Mouse (Mus musculus): ENCODE measurements around the gene Hmcn1.

GRCm38 (mm10) chr1:150593614-150594013 is 399.6 kb downstream of the Hmcn1 start:
- TF ChIP-seq CEBPB (IDR thresholded peaks at IDR 0.05; ENCODE audit: low read depth) (no peak), CTCF (IDR thresholded peaks at IDR 0.05; ENCODE audit: control insufficient read depth, insufficient read depth, insufficient read length) (no peak), USF1 (IDR thresholded peaks at IDR 0.05; ENCODE audit: low read depth) (no peak)
